Mouse (Mus musculus) ES-E14 (cell line): Measurements from ENCODE around the gene Rrbp1.

Source experiments
- ZC3H11A ChIP-seq: IDR thresholded peaks from 2 replicates; pipeline ENCODE4 v1.6.1; 2012; ENCODE audit warnings: low read depth, mild to moderate bottlenecking, inconsistent platforms, low read length, borderline replicate concordance
- ZNF384 ChIP-seq: IDR thresholded peaks from 2 replicates; pipeline ENCODE4 v1.6.1; 2012; ENCODE audit warnings: low read depth, low read length, inconsistent platforms

GRCm38 (mm10) chr2:143947981-143948380 is 63.1 kb downstream of the Rrbp1 start:
- TF ChIP-seq ZC3H11A (no peak), ZNF384 (no peak)
